ENCODE assay signal across 29 mouse cellular contexts in the genomic region with DNA sequence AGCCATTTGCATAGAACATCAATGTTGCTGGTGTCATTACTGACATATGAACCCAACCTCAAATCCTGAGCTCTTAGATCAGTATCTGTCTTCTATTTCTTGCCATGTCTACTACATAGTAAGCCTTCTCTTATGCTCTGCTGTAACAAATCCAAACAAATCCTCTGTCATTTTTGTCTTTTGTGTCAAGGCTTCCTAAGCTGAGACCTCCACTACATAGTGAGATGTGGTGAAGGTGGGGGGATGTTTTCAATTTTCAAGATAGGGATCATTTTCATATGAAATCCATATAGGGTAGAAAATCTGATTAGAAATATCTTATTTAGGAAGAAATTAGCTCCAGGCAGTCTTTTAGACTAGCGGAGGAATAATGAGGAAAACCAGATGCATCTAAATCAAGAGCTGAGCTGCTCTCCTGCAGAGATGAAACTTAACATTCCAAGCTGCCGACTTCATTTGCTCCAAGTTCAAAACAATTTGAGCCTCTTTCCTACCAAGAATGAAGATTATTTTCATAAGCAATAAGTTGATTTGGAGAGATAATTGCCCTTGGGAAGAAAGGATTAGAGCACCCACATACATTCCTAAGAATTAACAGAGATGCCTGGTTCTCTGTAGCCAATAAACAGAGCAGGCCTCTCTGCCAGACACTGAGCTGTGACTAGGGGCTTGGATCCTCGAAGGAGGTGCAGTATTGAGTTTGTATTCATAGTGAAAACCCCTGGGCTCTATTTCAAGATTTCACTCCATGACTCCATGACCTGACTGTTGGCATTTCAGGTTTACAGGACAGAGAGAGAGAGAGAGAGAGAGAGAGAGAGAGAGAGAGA.
DNase-seq lines count a peak whose midpoint lies in the region; ATAC-seq and TF ChIP-seq lines count a peak whose summit lies in the region.
"Had no signal": no experiment of that assay in that cellular context is flagged by ENCODE, and none has a peak within 500 bp of the region (broad histone marks: within the 10 kb centered on the region; RNA-seq: fewer than 3 reads in every experiment).

No protein-coding gene starts in this region.

- no peak overlapping the region for H3K9ac ChIP-seq in intestine, embryonic 14.5 days (ENCODE audit: low read length)
- no peak overlapping the region for H3K9ac ChIP-seq in intestine, postnatal 0 days (ENCODE audit: low read depth, low read length)
- H3K9ac ChIP-seq in embryonic facial prominence, embryonic 14.5 days (ENCODE audit: low read depth, low read length) = no peak overlapping the region
- H3K9ac ChIP-seq in forebrain, embryonic 14.5 days (ENCODE audit: low read length) = no peak overlapping the region
- no peak overlapping the region for H3K9ac ChIP-seq in liver, embryonic 12.5 days
- H3K9ac ChIP-seq: forebrain, embryonic 15.5 days; heart, embryonic 12.5 days; hindbrain, embryonic 12.5 days; liver, postnatal 0 days; neural tube, embryonic 13.5 days had no signal

- no peak overlapping the region for H3K4me3 ChIP-seq in intestine, embryonic 14.5 days (ENCODE audit: low read depth, low read length)
- no peak overlapping the region for H3K4me3 ChIP-seq in intestine, postnatal 0 days (ENCODE audit: low read depth, low read length)
- H3K4me3 ChIP-seq in embryonic facial prominence, embryonic 14.5 days (ENCODE audit: low read depth, low read length) = no peak overlapping the region
- H3K4me3 ChIP-seq in forebrain, embryonic 14.5 days (ENCODE audit: low read depth, low read length) = no peak overlapping the region
- no peak overlapping the region for H3K4me3 ChIP-seq in liver, embryonic 12.5 days
- H3K4me3 ChIP-seq: forebrain, embryonic 15.5 days; heart, embryonic 12.5 days; hindbrain, embryonic 12.5 days; midbrain, embryonic 10.5 days; myocyte; neural tube, embryonic 13.5 days had no signal

- 19% methylated on average over 3 of the region's 3 CpGs for WGBS in intestine, embryonic 14.5 days
- 51% methylated on average over 3 of the region's 3 CpGs for WGBS in intestine, postnatal 0 days
- 26% methylated on average over 3 of the region's 3 CpGs for WGBS in embryonic facial prominence, embryonic 14.5 days
- 52% methylated on average over 3 of the region's 3 CpGs for WGBS in forebrain, embryonic 14.5 days
- 50% methylated on average over 3 of the region's 3 CpGs for WGBS in liver, embryonic 12.5 days (ENCODE audit: insufficient replicate concordance)

- no peaks in the 10 kb centered on the region for H3K9me3 ChIP-seq in intestine, embryonic 14.5 days (ENCODE audit: control insufficient read depth, low read length)
- no peaks in the 10 kb centered on the region for H3K9me3 ChIP-seq in intestine, postnatal 0 days (ENCODE audit: control insufficient read depth)
- H3K9me3 ChIP-seq in embryonic facial prominence, embryonic 14.5 days (ENCODE audit: control insufficient read depth, low read length) = no peaks in the 10 kb centered on the region
- H3K9me3 ChIP-seq in forebrain, embryonic 14.5 days (replicated peaks; ENCODE audit: control insufficient read depth, low read length) = no peaks in the 10 kb centered on the region
- H3K9me3 ChIP-seq in liver, embryonic 12.5 days (replicated peaks) = no peaks in the 10 kb centered on the region
- H3K9me3 ChIP-seq: forebrain, embryonic 15.5 days; G1E; heart, embryonic 12.5 days; hindbrain, embryonic 12.5 days; midbrain, embryonic 10.5 days; neural tube, embryonic 13.5 days had no signal

- H3K27ac ChIP-seq in intestine, embryonic 14.5 days (ENCODE audit: low read depth) = peak overlapping the region; percentile 43; the same call in 1 of the 2 replicates
- H3K27ac ChIP-seq in intestine, postnatal 0 days (ENCODE audit: low read depth, low read length) = no peak overlapping the region
- no peak overlapping the region for H3K27ac ChIP-seq in embryonic facial prominence, embryonic 14.5 days (replicated peaks; ENCODE audit: low read depth, low read length)
- H3K27ac ChIP-seq in forebrain, embryonic 14.5 days (ENCODE audit: low read depth, low read length) = no peak overlapping the region
- no peak overlapping the region for H3K27ac ChIP-seq in liver, embryonic 12.5 days
- H3K27ac ChIP-seq: forebrain, embryonic 15.5 days; hindbrain, embryonic 12.5 days; midbrain, embryonic 10.5 days; neural tube, embryonic 13.5 days had no signal

- no peak for ATAC-seq in intestine, embryonic 14.5 days (replicated peaks; ENCODE audit: low FRiP score, low TSS enrichment, low read depth)
- no peak for ATAC-seq in intestine, postnatal 0 days
- ATAC-seq in embryonic facial prominence, embryonic 14.5 days (ENCODE audit: low read depth) = peak; percentile 85
- ATAC-seq in forebrain, embryonic 14.5 days = no peak
- no peak for ATAC-seq in liver, embryonic 12.5 days
- ATAC-seq: forebrain, embryonic 15.5 days; liver, postnatal 0 days had no signal

- no peak for TF ChIP-seq CTCF in intestine, postnatal 0 days (IDR thresholded peaks at IDR 0.05; ENCODE audit: low read depth)

- no peaks in the 10 kb centered on the region for H3K36me3 ChIP-seq in intestine, embryonic 14.5 days (ENCODE audit: control insufficient read depth, insufficient read depth, low read length)
- no peaks in the 10 kb centered on the region for H3K36me3 ChIP-seq in intestine, postnatal 0 days (ENCODE audit: control insufficient read depth, insufficient read depth)
- no peaks in the 10 kb centered on the region for H3K36me3 ChIP-seq in embryonic facial prominence, embryonic 14.5 days (ENCODE audit: control insufficient read depth, insufficient read depth, low read length)
- H3K36me3 ChIP-seq in forebrain, embryonic 14.5 days (ENCODE audit: control insufficient read depth, insufficient read depth, low read length) = no peaks in the 10 kb centered on the region
- H3K36me3 ChIP-seq in liver, embryonic 12.5 days = no peaks in the 10 kb centered on the region
- H3K36me3 ChIP-seq: forebrain, embryonic 15.5 days; G1E; heart, embryonic 12.5 days; hindbrain, embryonic 12.5 days; midbrain, embryonic 10.5 days; neural tube, embryonic 13.5 days had no signal

- H3K27me3 ChIP-seq in intestine, embryonic 14.5 days (replicated peaks; ENCODE audit: control insufficient read depth, insufficient read depth, low read length) = no peaks in the 10 kb centered on the region
- H3K27me3 ChIP-seq in intestine, postnatal 0 days (replicated peaks; ENCODE audit: control insufficient read depth, insufficient read depth, low read length) = no peaks in the 10 kb centered on the region
- H3K27me3 ChIP-seq in embryonic facial prominence, embryonic 14.5 days (replicated peaks; ENCODE audit: control insufficient read depth, insufficient read depth, low read length) = no peaks in the 10 kb centered on the region
- no peaks in the 10 kb centered on the region for H3K27me3 ChIP-seq in forebrain, embryonic 14.5 days (replicated peaks; ENCODE audit: control insufficient read depth, insufficient read depth, low read length)
- H3K27me3 ChIP-seq in liver, embryonic 12.5 days (replicated peaks) = no peaks in the 10 kb centered on the region
- H3K27me3 ChIP-seq: CH12.LX; forebrain, embryonic 15.5 days; heart, embryonic 12.5 days; hindbrain, embryonic 12.5 days; neural tube, embryonic 13.5 days had no signal

- no peak overlapping the region for H3K4me2 ChIP-seq in intestine, embryonic 14.5 days (ENCODE audit: low read length)
- H3K4me2 ChIP-seq in intestine, postnatal 0 days (replicated peaks; ENCODE audit: low read depth) = no peak overlapping the region
- H3K4me2 ChIP-seq in embryonic facial prominence, embryonic 14.5 days (ENCODE audit: low read depth, low read length) = no peak overlapping the region
- H3K4me2 ChIP-seq in forebrain, embryonic 14.5 days (ENCODE audit: low read length) = no peak overlapping the region
- H3K4me2 ChIP-seq in liver, embryonic 12.5 days = no peak overlapping the region
- H3K4me2 ChIP-seq: forebrain, embryonic 15.5 days; heart, embryonic 12.5 days; hindbrain, embryonic 12.5 days; neural tube, embryonic 13.5 days had no signal

- DNase-seq in intestine, embryonic 14.5 days (ENCODE audit: low spot score) = no peak
- peak; percentile 47 for DNase-seq in 3T3-L1 (ENCODE audit: low read depth, low spot score)
- peak; percentile 39 for DNase-seq in NIH3T3 (ENCODE audit: low read depth)
- DNase-seq in embryonic facial prominence, embryonic 14.5 days (ENCODE audit: low spot score) = peak; percentile 88
- DNase-seq in frontal cortex, adult 2 months (ENCODE audit: extremely low spot score in 1 of 2, low spot score in 1 of 2) = no peak
- DNase-seq in forebrain, embryonic 14.5 days (ENCODE audit: low spot score) = no peak
- DNase-seq: adrenal gland, postnatal 25 days; B cell, adult 2 months; cerebellum, adult 11-12 months; cerebellum, postnatal 10 days; gastrocnemius, postnatal 14 days; heart, postnatal 10 days; kidney, postnatal 36 days; layer of hippocampus, postnatal 36 days; liver, postnatal 0 days; lung, postnatal 10 days; right cerebral cortex, adult 18-20 months; thymus, adult 2 months; thymus, postnatal 4 days had no signal

- no peaks in the 10 kb centered on the region; the same call in 1 of the 2 replicates for H3K4me1 ChIP-seq in intestine, embryonic 14.5 days (replicated peaks; ENCODE audit: control insufficient read depth, insufficient read depth, low read length)
- no peaks in the 10 kb centered on the region for H3K4me1 ChIP-seq in intestine, postnatal 0 days (replicated peaks; ENCODE audit: control insufficient read depth, insufficient read depth, low read length)
- peaks cover 11% of the 10 kb centered on the region; the same call in 1 of the 2 replicates for H3K4me1 ChIP-seq in embryonic facial prominence, embryonic 14.5 days (ENCODE audit: control insufficient read depth, insufficient read depth, low read length)
- no peaks in the 10 kb centered on the region for H3K4me1 ChIP-seq in forebrain, embryonic 14.5 days (ENCODE audit: control insufficient read depth, insufficient read depth, low read length)
- H3K4me1 ChIP-seq in liver, embryonic 12.5 days = no peaks in the 10 kb centered on the region
- H3K4me1 ChIP-seq: forebrain, embryonic 15.5 days; heart, embryonic 12.5 days; hindbrain, embryonic 12.5 days; midbrain, embryonic 10.5 days; neural tube, embryonic 13.5 days had no signal

Comparison
In these comparisons a context has a peak if more than half of its experiments do, and no peak if none do; other contexts are left out.
1. DNase-seq: peak in 3T3-L1 (single experiment), NIH3T3 (single experiment) and embryonic facial prominence, embryonic 14.5 days (single experiment); none in intestine, embryonic 14.5 days (single experiment), frontal cortex, adult 2 months (0 of 2) and forebrain, embryonic 14.5 days (single experiment).